Mouse (Mus musculus): ENCODE results near the gene Atp23.
A peak's percentile ranks its signal among the peaks of the same experiment; 100 is the strongest.

Gene Atp23

DNA sequence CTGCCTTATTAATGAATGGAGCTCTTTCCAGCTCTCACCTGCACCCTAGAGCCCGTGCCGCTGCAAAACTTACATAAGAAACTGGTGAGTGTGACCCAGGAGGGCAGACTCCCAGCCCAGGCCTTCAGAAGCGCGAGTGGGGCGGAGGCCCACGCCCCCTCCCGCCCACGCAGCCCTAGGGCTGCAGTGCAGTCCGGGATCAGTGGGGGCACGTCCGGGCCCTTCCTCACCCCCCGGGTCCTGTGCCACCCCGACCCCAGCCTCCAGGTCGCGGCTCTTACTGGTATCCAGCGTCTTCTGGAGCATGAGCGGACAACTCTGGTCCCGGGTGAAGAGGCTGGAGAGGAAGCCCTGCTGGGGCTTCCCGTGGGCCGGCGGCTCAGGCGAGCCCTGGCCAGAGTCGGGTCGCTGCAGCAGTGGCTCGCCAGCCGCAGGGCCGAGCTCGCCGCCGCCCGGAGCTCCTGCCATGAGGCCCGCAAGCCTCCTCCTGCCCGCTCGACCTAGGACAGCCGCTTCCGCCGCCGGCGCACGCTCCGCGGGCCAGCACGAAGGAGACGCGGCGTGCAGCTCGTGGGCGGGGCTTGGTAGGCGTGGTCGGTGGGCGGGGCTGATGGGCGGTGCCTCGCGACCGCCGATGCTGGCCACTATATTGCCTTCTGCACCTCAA, at the start of gene Atp23:
Atp23 (minus strand) TSS at position 535 of the 667 bp plus-strand sequence.
- DNase-seq (ENCODE audit: low spot score in 2 of 2) = peak; percentile 74 to 86

DNA sequence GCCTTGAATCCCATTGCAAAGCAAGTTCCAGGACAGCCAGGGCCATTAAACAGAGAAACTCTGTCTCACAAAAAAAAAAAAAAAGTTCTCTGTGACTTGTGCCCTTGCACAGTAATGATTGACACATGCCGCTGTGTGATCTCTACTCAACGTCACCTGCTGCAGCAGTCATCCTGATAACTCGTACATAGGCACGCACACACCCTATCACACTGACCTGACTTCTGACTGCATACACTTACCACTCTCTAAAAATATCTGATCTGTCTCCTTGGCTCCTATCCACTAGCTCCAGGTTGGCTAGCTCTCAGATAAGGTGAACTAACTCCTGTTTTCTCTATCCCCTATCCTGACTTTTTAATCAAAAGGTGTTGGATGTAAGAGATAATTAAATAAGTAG, 49.4 kb upstream of the Atp23 start:
- no peak for DNase-seq (ENCODE audit: low spot score in 2 of 2)

DNA sequence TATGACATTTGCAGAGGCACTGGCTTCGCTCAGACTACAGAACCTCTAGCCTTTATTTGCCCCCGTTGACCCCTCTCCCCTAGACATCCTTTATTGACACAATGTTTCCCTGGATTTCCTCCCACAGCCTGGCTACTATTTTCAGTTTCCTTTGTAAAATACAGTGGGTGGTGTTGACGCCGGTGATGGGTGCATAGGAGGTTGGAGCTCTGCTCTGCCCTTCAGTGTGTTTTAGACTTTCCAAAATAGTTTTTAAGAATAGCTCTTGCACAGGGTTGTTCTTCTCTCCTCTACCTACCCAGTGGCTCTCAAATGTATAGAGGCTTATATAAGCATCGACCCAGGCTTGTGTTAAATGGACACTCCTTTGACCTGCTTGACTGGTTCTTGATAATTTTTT, 48.7 kb upstream of the Atp23 start:
- no peak for DNase-seq (ENCODE audit: low spot score in 2 of 2)

DNA sequence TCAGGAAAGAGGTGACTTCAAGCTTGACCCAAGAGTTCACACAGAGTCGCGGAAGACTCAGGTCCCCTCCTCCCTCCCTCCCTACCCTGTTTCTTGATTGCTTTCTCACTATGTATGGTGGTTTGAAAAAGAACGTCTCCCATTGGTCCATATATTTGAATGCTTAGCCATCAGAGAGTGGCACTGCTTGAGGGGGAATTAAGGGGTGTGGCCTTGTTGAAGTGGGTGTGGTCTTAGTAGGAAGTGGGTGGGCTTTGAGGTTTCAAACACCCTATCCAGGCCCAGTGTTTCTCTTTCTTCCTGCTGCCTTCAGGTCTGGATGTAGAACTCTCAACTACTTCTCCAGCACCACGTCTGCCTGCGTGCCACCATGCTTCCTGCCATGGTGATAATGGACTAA, 44.4 kb upstream of the Atp23 start:
- no peak for DNase-seq (ENCODE audit: low spot score in 2 of 2)

DNA sequence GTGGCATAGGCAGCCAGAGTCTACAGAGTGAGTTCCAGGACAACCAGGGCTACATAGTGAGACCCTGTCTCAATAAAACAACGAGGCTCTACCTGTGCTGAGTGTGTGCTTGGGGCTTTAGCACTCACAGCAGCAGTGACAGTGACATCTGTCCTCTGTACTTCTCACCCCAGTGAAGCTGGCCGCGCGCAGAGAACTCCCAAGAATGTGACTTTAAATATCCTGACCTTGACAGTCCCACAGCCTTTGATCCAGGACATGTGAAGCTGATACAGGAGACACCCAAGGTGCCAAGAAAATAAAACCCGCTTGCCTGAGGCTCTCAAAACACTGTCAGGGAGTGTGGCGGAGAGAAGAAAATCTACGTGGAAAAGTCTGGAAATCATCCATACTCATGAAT, 39.8 kb upstream of the Atp23 start:
- no peak for DNase-seq (ENCODE audit: low spot score in 2 of 2)

DNA sequence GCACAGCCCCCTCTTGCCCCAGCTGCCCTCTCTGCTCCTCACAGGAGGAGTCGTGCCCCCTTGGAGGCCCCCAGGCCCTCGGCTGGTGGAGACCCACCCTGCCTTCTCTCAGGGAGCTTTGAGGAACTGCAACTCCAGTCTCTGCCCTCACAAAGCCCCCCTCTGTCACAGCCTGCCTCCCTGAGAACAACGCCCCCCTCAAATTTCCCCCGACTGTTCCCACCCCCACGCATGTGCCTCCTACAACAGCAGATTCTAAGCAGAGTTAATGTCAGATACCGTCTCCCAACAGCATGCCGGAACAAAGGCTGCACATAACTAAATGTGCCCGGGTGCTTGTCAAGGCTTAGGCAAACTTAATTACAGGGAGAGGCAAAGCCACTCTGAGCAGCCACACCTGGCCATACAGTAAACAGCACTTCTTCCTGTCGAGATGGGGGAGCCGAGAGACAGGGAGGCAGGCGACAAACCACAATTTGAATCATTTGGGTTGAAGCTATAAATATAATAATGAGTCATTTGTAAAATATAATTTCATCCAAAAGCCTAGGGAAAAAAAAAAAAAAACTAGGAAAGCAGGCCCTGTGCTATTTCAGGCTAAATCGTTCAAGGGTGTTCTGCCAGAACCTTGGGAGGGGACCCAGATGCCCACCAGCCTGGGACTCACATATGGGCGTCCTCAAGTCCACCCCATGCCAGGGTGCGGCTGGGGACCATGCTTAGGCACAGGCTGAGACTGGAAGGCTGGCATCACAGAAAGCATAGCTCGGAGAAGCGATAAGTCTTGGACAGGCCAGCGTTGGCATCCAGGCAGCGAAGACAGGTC, 34.6 kb upstream of the Atp23 start:
- DNase-seq (ENCODE audit: low spot score in 2 of 2) = peak in 1 of 2 experiments; percentile 53

DNA sequence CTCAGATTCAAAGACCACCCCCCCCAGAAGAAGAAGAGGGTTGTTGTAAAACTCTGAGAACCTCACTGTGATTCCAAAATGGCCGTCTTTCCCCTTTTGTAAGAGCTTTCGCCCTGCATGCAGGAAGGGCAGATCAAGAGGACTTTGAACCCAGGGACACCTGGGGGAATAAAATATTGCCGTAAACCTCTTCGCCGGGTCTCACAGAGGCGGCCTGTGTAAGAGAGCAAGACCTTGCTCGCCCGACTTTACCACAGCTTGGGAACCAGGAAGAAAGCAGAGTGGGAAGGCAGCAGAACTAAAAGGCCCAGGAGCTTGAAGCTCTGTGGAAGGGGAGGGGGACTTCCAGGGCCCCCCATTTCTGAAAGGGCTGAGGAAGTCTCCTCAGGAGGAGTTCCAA, 34.0 kb upstream of the Atp23 start:
- no peak for DNase-seq (ENCODE audit: low spot score in 2 of 2)

DNA sequence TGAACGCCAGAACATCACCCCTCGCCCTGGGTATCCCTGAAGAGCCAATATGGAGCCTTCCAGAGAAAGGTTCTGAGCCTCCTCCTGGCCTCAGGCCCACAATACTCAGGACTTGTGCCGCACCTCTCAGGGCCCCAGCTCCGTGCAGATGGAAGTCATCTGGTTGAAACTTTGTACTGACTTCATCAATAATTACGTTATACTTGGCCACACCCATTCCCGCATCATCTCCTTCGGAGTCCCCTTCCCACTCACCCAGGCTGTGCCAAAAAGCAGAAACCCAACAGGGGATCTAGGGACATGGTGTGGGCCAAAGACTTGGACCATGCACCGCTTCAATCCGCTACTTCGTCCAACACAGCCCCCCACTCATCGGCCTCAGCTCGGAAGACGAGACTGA, 33.4 kb upstream of the Atp23 start:
- no peak for DNase-seq (ENCODE audit: low spot score in 2 of 2)

DNA sequence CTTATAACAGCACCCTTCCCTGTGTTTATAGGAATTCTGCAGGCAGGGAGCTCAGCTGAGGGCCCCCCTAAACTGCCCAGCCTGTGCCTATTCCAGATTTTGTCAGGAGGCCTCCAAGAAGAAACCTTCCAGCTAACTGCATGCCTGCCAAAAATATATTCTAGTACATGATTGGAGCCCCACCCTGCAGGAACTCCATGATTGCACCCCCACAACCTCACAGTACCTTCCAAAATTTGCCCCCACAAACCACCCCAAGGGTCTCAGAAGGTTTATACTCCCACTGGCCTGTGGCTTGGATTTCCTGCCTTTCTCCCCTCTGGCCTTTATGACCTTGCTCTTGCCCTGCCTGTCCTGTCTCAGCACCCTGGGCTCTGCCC, 30.6 kb upstream of the Atp23 start:
- DNase-seq (ENCODE audit: low spot score in 2 of 2) = no peak

DNA sequence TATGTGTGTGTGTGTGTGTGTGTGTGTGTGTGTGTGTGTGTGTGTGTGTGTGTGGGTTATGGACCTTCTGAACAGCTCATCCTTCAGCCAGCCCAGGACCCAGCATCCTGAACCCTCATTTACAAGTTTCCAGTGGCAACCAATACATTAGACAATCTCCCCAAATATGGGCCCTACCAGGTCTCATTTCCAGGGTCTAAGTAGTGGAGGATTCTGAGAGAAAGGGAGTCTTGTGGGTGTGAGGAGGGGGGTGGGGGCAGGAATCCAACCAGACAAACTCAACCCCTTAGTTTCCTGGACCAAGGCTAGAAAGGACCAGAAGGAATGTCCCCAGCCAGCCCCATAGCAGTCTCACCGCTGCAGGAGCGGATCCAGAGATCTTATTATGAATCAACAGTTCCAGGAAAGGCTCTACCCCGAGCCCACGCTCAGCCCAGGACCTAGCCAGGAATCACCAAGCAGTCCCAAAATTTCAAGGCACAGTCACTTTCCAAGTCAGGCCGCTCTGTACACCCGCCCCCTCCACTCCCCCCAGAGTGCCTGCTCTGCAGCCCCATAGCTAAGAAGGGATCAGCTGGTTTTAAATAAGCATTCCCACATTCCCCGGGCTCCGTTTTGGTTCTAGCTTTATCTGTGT, 30.1 kb upstream of the Atp23 start:
- DNase-seq (ENCODE audit: low spot score in 2 of 2) = no peak

DNA sequence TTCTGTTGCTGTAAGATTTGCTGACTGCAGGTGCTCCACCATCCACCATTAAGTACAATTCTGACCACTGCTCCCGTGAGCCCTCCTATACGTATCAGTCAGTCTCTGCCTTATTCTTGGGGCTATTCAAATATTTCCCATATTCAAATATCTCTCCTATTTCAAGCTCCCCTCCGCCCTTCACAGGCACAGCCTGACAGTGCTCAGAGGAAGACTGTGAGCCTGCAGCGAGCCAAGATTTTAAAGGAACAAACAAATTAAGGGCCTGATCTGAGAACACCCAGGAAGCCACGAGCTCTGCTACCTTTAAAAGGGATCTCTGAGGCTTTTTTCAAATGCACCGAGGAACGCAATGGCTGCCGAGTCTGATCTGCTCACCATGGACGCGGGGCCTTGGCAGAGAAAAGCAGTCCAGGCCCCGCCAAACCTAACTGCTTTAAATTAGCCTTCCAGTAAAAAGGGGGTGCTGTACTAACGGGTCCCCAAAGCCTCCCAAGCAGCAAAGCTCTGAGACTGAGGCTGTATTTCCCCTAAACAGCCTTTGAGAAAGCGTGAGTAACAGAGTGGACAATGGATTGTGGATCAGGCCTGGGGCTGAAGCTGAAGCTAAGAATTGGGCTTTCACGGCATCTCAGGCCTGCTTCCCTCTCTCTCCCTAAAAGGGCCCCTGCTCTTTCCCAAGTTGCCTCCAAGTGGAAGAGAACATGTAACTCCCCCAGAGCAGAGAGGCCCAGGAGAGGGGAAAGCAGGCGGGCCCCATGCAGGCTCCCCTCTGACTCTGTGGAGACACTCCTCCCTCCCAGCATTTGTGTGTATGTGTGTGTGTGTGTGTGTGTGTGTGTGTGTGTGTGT, 29.3 kb upstream of the Atp23 start:
- no peak for DNase-seq (ENCODE audit: low spot score in 2 of 2)

DNA sequence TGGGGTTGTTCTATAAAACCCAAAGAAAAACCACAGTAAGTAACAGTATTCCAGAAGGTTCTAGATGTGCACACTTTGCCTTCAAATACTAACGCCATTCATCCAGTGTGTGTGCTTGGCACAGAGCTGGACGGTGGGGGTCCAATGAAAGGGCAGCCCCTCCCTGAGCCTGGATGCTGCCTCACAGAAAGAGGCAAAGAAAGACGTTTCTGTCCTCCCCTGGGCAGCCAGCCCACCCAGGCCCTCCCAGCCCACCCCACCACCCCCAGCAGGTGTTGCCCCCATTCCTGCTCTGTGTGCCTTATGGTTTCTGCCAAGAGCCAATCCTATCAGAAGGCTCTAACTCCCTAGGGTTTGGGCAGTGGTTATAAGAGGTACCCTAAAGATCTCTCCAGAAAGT, 28.4 kb upstream of the Atp23 start:
- no peak for DNase-seq (ENCODE audit: low spot score in 2 of 2)

DNA sequence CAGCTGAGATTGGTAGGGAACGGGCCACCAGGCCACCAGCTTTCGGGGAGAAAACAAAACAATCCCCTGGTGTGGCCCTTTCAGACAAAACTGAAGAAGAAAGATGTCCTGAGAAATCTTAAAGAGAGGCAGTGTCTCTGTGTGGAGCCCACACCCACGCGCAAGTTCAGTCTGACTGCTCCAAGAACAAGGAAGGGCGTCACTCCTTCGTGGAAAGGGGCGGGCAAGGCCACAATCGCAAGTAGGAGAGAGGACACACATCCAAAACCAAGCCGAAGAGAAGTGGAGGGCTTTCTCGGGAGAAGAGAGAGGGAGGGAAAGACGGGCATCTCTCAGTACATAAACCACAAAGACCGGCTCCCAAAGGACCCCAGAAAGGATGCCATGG, 27.7 kb upstream of the Atp23 start:
- DNase-seq (ENCODE audit: low spot score in 2 of 2) = no peak

DNA sequence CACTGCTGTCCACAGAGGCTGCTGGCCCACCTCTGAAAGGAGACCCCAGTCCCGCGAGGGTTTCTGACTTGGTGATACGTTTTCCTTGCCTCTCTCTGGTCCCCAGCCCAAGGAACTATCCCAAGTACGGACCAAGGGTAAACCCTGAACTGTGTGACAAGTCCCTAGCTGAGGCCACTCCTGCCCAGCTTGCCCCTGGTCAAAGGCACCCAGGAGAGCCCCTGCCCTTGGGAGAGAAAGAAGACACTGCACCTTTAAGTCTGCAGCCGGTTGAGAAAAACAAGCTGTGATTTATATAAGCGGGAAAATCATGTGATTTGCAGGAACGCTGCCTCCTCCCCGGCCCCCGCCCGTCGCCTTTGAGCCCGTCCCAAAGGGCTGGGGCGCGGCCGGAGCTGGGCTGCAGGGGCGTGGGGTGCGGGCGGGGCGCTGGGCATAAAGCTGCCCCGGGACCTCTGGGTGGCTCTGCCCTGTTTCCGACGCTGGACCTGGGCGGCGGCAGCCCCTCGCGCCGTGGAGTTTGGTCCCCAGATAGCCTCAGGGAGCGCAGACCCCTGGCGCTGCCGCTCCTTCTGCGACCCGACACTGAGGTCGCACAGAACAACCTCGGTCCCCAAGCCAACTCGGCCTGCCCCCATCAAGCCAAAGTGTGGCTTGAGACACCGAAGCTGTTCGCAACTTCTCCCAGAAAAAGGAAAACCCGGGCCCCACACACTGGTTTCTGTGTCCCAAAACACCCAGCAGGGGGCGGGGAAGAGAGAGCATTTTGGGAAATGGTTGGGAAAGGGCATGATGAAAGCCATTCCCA, 27.1 kb upstream of the Atp23 start:
- DNase-seq (ENCODE audit: low spot score in 2 of 2) = peak; percentile 71 to 73

DNA sequence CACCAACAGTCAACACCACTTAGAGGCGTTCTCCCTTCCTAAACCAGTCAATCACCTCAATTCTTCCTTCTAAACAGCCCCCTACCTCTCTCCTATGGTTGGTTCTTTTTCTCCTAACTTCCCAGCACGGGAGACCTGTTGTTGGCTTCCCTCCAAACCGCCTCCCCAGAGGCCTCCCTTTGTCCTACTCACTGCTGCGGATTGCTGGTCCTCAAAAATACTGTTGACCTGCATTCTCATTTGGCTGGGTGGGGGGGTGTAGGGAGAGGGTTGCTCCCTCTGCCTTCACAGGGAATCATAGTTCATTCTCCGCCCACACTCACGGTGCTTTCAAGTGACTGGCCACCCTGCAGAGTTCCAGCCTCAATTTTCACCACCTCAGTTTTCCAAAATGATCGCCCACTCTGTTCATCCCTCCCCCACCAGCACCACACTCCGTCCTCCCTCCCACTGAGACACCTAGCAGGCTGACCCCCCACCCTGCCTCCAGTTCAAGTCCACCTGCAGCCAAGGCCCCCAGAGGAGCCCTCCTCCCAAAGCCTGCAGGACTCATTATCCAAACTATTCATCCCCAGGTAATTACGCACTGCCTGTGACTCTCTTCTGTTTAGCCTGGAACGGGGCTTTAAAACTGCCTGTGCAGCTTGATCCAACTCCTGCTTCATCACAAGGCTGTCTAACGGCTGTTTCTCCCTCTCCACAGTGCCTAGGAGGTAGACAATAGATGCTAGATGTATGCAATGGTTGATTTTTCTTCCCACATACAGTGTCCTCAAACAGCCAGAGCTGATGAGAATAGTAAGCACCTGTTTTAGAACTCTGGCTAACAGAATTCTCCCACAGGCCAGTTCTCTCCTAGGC, 26.2 kb upstream of the Atp23 start:
- DNase-seq (ENCODE audit: low spot score in 2 of 2) = no peak

DNA sequence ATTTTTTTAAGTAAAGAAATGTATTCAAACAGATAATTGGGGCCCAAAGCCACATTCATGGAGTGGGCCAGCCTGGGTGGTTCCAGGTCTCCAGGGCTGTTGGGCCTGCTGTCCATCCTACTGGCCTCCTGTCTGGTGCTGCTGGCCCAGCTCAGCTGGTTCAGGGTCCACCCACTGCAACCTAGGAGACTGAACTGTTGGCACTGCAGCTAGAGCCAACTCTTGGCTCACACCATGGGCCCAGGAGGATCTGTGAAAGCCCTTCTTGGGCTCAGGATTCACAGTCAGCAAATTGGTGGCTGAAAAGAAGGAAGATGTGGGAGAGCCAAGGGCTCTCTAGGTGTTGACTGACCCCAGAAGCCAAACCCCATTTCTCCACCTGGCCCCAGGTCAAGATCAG, 24.2 kb upstream of the Atp23 start:
- DNase-seq (ENCODE audit: low spot score in 2 of 2) = no peak

DNA sequence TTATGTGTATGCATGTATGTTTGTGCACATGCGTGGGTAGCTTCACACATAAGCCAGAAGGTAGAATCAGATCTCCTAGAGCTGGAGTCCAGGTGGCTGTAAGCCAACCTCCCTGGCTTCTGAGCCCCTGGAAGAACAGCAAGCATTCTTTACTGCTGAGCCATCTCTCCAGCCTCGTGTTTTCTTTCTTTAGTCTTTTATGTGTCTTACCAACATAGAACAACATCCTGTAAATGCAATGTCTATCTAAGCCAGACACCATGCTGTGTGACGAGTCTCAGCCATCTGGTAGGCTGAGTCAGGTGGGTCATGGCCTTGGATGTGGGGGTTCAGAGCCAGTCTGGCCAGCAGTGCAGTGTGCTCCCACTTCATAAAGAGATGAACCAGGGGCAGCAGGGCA, 22.9 kb upstream of the Atp23 start:
- no peak for DNase-seq (ENCODE audit: low spot score in 2 of 2)

DNA sequence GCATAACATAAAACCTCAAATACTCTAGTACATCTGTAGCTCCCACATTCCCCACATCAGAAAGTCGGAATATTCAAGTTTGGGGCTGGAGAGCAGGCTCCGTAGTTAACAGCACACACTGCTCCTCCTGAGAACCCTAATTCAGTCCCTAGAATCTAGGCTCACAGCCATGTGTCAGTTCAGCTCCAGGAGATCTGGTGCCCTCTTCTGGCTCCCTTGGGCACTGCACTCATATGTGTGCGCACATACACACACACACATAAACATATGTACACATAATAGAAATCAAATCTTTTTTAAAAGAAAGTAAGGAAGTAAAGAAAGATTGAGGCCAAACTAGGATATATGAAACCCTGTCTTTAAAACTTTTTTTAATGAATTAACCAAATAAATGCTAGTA, 19.1 kb upstream of the Atp23 start:
- DNase-seq (ENCODE audit: low spot score in 2 of 2) = no peak

DNA sequence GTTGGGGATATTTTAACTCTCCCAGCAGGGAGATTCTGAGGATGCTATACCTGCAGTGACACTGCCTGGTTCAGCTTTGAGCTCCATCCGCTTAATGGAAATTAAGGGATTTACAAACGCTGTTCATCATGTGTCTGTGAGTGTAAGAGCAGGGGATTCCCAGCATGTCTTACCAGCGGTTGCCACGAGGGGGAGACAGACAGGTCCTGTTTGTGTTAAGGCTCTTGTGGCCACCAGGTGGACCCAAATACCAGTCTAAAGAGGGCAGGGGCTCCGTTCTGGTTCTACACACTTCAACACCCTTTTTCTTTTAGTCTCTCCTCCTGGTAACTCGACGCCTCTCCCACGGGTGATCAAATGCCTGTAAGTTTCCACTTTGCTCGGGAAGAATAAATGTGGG, 17.9 kb upstream of the Atp23 start:
- peak; percentile 83 to 96 for DNase-seq (ENCODE audit: low spot score in 2 of 2)

DNA sequence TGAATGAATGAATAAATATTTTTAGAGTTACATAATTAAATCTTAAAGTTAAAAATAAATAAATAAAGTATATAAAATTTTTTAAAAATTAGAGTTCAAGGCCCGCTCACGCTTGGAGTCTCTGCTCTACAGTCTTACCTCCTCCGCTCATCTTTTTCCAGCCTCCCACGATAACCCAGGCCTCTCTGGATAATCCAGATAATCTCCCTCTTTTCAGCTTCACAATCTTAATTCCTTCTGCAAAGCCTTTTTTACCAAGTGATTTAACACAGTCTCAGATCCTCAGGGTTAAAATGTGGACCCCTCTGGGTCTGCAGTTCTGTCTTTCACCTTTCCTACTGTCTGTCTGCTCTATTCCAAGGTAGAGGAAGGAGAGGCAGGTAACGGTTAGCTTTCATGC, 13.1 kb upstream of the Atp23 start:
- DNase-seq (ENCODE audit: low spot score in 2 of 2) = no peak

Measured in frontal cortex, postnatal 14 days (tissue).